In the genomic region with DNA sequence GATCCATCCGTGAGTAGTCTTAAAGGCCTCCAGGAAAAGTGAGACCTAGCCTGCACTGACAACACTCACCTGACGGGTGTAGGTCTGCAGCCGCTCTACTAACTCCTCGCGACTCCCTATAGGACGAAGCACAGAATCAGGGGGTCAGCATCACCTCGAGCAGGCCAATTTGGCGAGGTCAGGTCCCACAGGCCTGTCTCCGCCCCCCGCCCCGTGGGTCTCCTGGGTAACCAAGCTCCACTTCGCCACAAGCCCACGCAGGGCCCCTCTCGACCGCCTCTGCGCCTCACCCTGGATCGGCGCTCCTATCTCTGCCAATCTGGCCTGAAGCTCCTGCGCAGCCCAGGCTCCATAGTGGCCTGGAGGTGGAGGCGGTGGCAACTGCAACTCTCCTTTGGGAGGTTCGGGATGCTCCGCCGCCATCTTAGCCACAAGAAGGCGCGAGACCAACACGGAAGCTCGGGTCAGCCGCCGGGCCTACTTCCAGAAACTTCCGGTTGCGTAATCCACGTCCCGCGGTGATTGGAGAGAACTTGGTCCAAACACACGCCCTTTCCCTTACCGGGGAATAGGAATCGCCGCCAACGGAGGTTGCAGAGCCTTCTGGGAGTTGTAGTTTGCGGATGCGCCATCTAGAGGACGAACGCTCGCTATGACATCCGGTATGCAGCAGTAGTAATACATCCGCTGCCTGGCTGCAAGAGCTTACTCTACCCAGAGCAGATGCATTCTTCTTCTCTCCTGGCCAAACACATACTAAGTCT, we compare ENCODE assay signal across 8 mouse cellular contexts. TPM values are rescaled to one million over a fixed set of nuclear protein-coding genes. Genes with fewer than 3 reads are reported as not detected.
DNase-seq lines count a peak whose midpoint lies in the region; ATAC-seq and TF ChIP-seq lines count a peak whose summit lies in the region.

A gene (minus strand): TSS at position 484 of the 764 bp plus-strand sequence.

- 0 out of 2 replicates have a peak, but pooled peaks cover 2% of the 10 kb centered on the region for H3K79me2 ChIP-seq in heart, adult 2 months (replicated peaks; ENCODE audit: control insufficient read depth, insufficient read depth, low read length)

- intact Hi-C loops in heart, adult 2 months (cut with DNase I): loop anchor here (2.0 kb wide), 1 partner anchor 20 kb away; no protein-coding TSS in a partner anchor

- H3K4me2 ChIP-seq in embryonic facial prominence, embryonic 14.5 days (ENCODE audit: low read depth, low read length): peak within 1 kb of the TSS; percentile 91
- peak within 1 kb of the TSS; percentile 95 for H3K4me2 ChIP-seq in limb, embryonic 13.5 days (replicated peaks)
- peak within 1 kb of the TSS; percentile 90 for H3K4me2 ChIP-seq in midbrain, embryonic 16.5 days (ENCODE audit: low read length)

- peak; percentile 100 for DNase-seq in 3T3-L1 (ENCODE audit: low read depth, low spot score)
- peak; percentile 86 to 96 for DNase-seq in adrenal gland, postnatal 4 days (ENCODE audit: low spot score in 2 of 2)
- peak; percentile 100 for DNase-seq in embryonic facial prominence, embryonic 14.5 days (ENCODE audit: low spot score)
- peak; percentile 98 for DNase-seq in heart, adult 2 months
- DNase-seq in kidney, adult 8-10 months: peak; percentile 99
- DNase-seq in spleen, postnatal 10 days (ENCODE audit: low spot score in 2 of 2): peak; percentile 88 to 97

- H3K36me3 ChIP-seq in embryonic facial prominence, embryonic 14.5 days (ENCODE audit: control insufficient read depth, insufficient read depth, low read length): peaks cover 37% of the 10 kb centered on the region
- peaks cover 10% of the 10 kb centered on the region for H3K36me3 ChIP-seq in heart, adult 2 months (ENCODE audit: control insufficient read depth, insufficient read depth, low read length)
- peaks cover 39% of the 10 kb centered on the region for H3K36me3 ChIP-seq in limb, embryonic 13.5 days
- peaks cover 17% of the 10 kb centered on the region for H3K36me3 ChIP-seq in midbrain, embryonic 16.5 days (ENCODE audit: control insufficient read depth, insufficient read depth, low read length)

- no peaks in the 10 kb centered on the region for H3K9me3 ChIP-seq in embryonic facial prominence, embryonic 14.5 days (ENCODE audit: control insufficient read depth, low read length)
- no peaks in the 10 kb centered on the region for H3K9me3 ChIP-seq in limb, embryonic 13.5 days
- H3K9me3 ChIP-seq in midbrain, embryonic 16.5 days (replicated peaks; ENCODE audit: control insufficient read depth, low read length, poor library complexity, severe bottlenecking): no peaks in the 10 kb centered on the region

- peak; percentile 88 for TF ChIP-seq EP300 in heart, adult 2 months (IDR thresholded peaks at IDR 0.05; ENCODE audit: insufficient read depth, low read depth, low read length)

- ATAC-seq in embryonic facial prominence, embryonic 14.5 days (ENCODE audit: low read depth): peak; percentile 96
- peak; percentile 95 for ATAC-seq in limb, embryonic 13.5 days (ENCODE audit: low FRiP score, low read depth)
- peak; percentile 95 for ATAC-seq in midbrain, embryonic 16.5 days

- TF ChIP-seq POLR2A in heart, adult 2 months (IDR thresholded peaks at IDR 0.05; ENCODE audit: insufficient read depth, low read depth, low read length): peak; percentile 87

- H3K4me3 ChIP-seq in embryonic facial prominence, embryonic 14.5 days (ENCODE audit: low read depth, low read length): peak within 1 kb of the TSS; percentile 88
- H3K4me3 ChIP-seq in heart, adult 2 months: peak within 1 kb of the TSS; percentile 76
- H3K4me3 ChIP-seq in limb, embryonic 13.5 days: peak within 1 kb of the TSS; percentile 88
- peak within 1 kb of the TSS; percentile 92 for H3K4me3 ChIP-seq in midbrain, embryonic 16.5 days (ENCODE audit: low read depth, low read length)

- under 1% methylated on average over 42 of the region's 46 CpGs for WGBS in embryonic facial prominence, embryonic 14.5 days
- under 1% methylated on average over 46 of the region's 46 CpGs for WGBS in heart, adult 2 months
- WGBS in limb, embryonic 13.5 days: under 1% methylated on average over 46 of the region's 46 CpGs
- under 1% methylated on average over 45 of the region's 46 CpGs for WGBS in midbrain, embryonic 16.5 days

- peaks cover 13% of the 10 kb centered on the region for H3K4me1 ChIP-seq in embryonic facial prominence, embryonic 14.5 days (ENCODE audit: control insufficient read depth, insufficient read depth, low read length)
- H3K4me1 ChIP-seq in heart, adult 2 months (ENCODE audit: control insufficient read depth, insufficient read depth, low read length): peaks cover 5% of the 10 kb centered on the region
- peaks cover 43% of the 10 kb centered on the region for H3K4me1 ChIP-seq in limb, embryonic 13.5 days
- peaks cover 43% of the 10 kb centered on the region for H3K4me1 ChIP-seq in midbrain, embryonic 16.5 days (ENCODE audit: control insufficient read depth, insufficient read depth, low read length)

- no peaks in the 10 kb centered on the region for H3K27me3 ChIP-seq in embryonic facial prominence, embryonic 14.5 days (replicated peaks; ENCODE audit: control insufficient read depth, insufficient read depth, low read length)
- H3K27me3 ChIP-seq in heart, adult 2 months (ENCODE audit: control insufficient read depth, insufficient read depth, low read length): no peaks in the 10 kb centered on the region
- H3K27me3 ChIP-seq in limb, embryonic 13.5 days: no peaks in the 10 kb centered on the region
- no peaks in the 10 kb centered on the region for H3K27me3 ChIP-seq in midbrain, embryonic 16.5 days (ENCODE audit: control insufficient read depth, insufficient read depth, low read depth, low read length)

- peak within 1 kb of the TSS; percentile 77 for H3K9ac ChIP-seq in embryonic facial prominence, embryonic 14.5 days (ENCODE audit: low read depth, low read length)
- peak within 1 kb of the TSS; percentile 73 for H3K9ac ChIP-seq in heart, adult 2 months (ENCODE audit: low read depth, low read length)
- peak within 1 kb of the TSS; percentile 86 for H3K9ac ChIP-seq in limb, embryonic 13.5 days
- H3K9ac ChIP-seq in midbrain, embryonic 16.5 days (ENCODE audit: low read depth, low read length): peak within 1 kb of the TSS; percentile 90

- H3K27ac ChIP-seq in embryonic facial prominence, embryonic 14.5 days (replicated peaks; ENCODE audit: low read depth, low read length): peak within 1 kb of the TSS; percentile 90
- H3K27ac ChIP-seq in heart, adult 2 months: peak within 1 kb of the TSS; percentile 89
- H3K27ac ChIP-seq in limb, embryonic 13.5 days: peak within 1 kb of the TSS; percentile 87
- H3K27ac ChIP-seq in midbrain, embryonic 16.5 days (ENCODE audit: low read length): peak within 1 kb of the TSS; percentile 88

- peak; percentile 88 for TF ChIP-seq CTCF in heart, adult 2 months (IDR thresholded peaks at IDR 0.05)

RNA-seq across cellular contexts. Expression of the gene that starts here (rescaled TPM):
- 100 to 1,000 TPM; 210 to 224 TPM for total RNA-seq in adrenal gland, postnatal 4 days (2021)
- polyA plus RNA-seq in embryonic facial prominence, embryonic 14.5 days (2014; fragmentation: Nextera tagmentation; extraction: Ambion mirVana): 247 and 281 TPM in 2 replicates
- 100 to 1,000 TPM; 103 to 121 TPM for total RNA-seq in heart, adult 2 months (2021)
- polyA plus RNA-seq in heart, adult 2 months (2012; rRNA removed): 83.1 and 94.5 TPM in 2 replicates
- 393 and 399 TPM in 2 replicates for polyA plus RNA-seq in limb, embryonic 13.5 days (2015; fragmentation: Nextera tagmentation; extraction: Ambion mirVana)
- polyA plus RNA-seq in midbrain, embryonic 16.5 days (2015; fragmentation: Nextera tagmentation; extraction: Ambion mirVana): 326 and 331 TPM in 2 replicates

Comparison
In these comparisons a context has a peak if more than half of its experiments do, and no peak if none do; other contexts are left out.
1. Peak in every context shown above with its lines: DNase-seq, ATAC-seq, H3K4me3 ChIP-seq and H3K27ac ChIP-seq.